Mouse (Mus musculus): ENCODE results near the gene Fars2. TPM values are rescaled to one million over a fixed set of nuclear protein-coding genes. Genes with fewer than 3 reads are reported as not detected.

Fars2 gene
- total and polyA plus RNA-seq, 3 experiments, result 32.0 to 57.6 (median 54.6) TPM

DNA sequence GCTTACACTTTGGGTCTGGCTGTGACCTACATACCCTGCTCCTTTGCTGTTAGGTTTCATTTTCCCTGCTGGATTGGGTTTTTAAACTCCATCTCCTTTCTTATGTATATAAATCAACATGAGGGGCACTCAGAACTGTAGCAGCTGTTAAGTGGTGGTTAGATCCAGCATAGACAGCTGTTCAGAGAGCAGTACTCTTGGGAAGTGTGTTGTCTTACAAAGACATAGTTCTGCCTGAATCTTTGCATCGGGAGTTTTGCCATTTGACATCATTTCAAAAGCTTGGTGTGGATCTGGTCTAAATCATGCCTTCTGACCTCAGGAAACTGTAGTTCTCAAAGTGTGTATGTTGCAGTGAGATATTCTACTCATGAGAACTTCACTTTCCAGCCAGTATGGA lies 191.9 kb downstream of the Fars2 start:
- DNase-seq (ENCODE audit: low spot score), result no peak
- Histone ChIP-seq H3K27me3 (ENCODE audit: insufficient read depth, low read length) (no peaks in the 10 kb centered on the region), H3K36me3 (replicated peaks) (peaks cover 23% of the 10 kb centered on the region), H3K4me1 (ENCODE audit: insufficient read depth, low read depth, low read length) (no peaks in the 10 kb centered on the region), H3K9me3 (replicated peaks) (no peaks in the 10 kb centered on the region), H3K4me3 (ENCODE audit: low read depth, low read length) (no peak overlapping the region)
- no peak for TF ChIP-seq GATA1 (IDR thresholded peaks at IDR 0.05; ENCODE audit: borderline replicate concordance, low read length)
- TF ChIP-seq TAL1 (conservative IDR thresholded peaks at IDR 0.05; ENCODE audit: low read depth, low read length), result no peak
- no peak for TF ChIP-seq CTCF (IDR thresholded peaks at IDR 0.05; ENCODE audit: low read depth, low read length)
- TF ChIP-seq GATA2 (IDR thresholded peaks at IDR 0.05; ENCODE audit: borderline replicate concordance, low read depth, low read length), result no peak
- no peak for TF ChIP-seq POLR2AphosphoS5 (IDR thresholded peaks at IDR 0.05; ENCODE audit: insufficient replicate concordance, low read depth, low read length)
- no peak for ATAC-seq (ENCODE audit: extremely low read depth, insufficient number of reproducible peaks, low FRiP score, poor library complexity, severe bottlenecking)

- no peak overlapping the region for H3K4me3 ChIP-seq (ENCODE audit: low read depth, low read length)
- TF ChIP-seq POLR2AphosphoS5 (IDR thresholded peaks at IDR 0.05; ENCODE audit: insufficient replicate concordance, low read depth, low read length) (no peak), GATA2 (IDR thresholded peaks at IDR 0.05; ENCODE audit: borderline replicate concordance, low read depth, low read length) (no peak), GATA1 (IDR thresholded peaks at IDR 0.05; ENCODE audit: borderline replicate concordance, low read length) (no peak), CTCF (IDR thresholded peaks at IDR 0.05; ENCODE audit: low read depth, low read length) (no peak), TAL1 (conservative IDR thresholded peaks at IDR 0.05; ENCODE audit: low read depth, low read length) (no peak)
- H3K4me1 ChIP-seq (ENCODE audit: insufficient read depth, low read depth, low read length), result no peaks in the 10 kb centered on the region
- peaks cover 29% of the 10 kb centered on the region for H3K36me3 ChIP-seq (replicated peaks)
- no peak for ATAC-seq (ENCODE audit: extremely low read depth, insufficient number of reproducible peaks, low FRiP score, poor library complexity, severe bottlenecking)
- no peaks in the 10 kb centered on the region for H3K9me3 ChIP-seq (replicated peaks)
- no peaks in the 10 kb centered on the region for H3K27me3 ChIP-seq (ENCODE audit: insufficient read depth, low read length)
- no peak for DNase-seq (ENCODE audit: low spot score)
Observed at GRCm38 (mm10) chr13:36314218-36314617, 197.0 kb downstream of the Fars2 start.

GRCm38 (mm10) chr13:36314860-36315800 lies 197.9 kb downstream of the Fars2 start:
- TF ChIP-seq GATA1 (IDR thresholded peaks at IDR 0.05; ENCODE audit: borderline replicate concordance, low read length), result no peak
- no peak for TF ChIP-seq TAL1 (conservative IDR thresholded peaks at IDR 0.05; ENCODE audit: low read depth, low read length)
- TF ChIP-seq CTCF (IDR thresholded peaks at IDR 0.05; ENCODE audit: low read depth, low read length), result no peak
- no peak for TF ChIP-seq GATA2 (IDR thresholded peaks at IDR 0.05; ENCODE audit: borderline replicate concordance, low read depth, low read length)
- no peak for TF ChIP-seq POLR2AphosphoS5 (IDR thresholded peaks at IDR 0.05; ENCODE audit: insufficient replicate concordance, low read depth, low read length)
- Histone ChIP-seq H3K4me1 (ENCODE audit: insufficient read depth, low read depth, low read length) (no peaks in the 10 kb centered on the region), H3K27me3 (ENCODE audit: insufficient read depth, low read length) (no peaks in the 10 kb centered on the region), H3K4me3 (ENCODE audit: low read depth, low read length) (no peak overlapping the region), H3K9me3 (replicated peaks) (no peaks in the 10 kb centered on the region), H3K36me3 (replicated peaks) (peaks cover 24% of the 10 kb centered on the region)
- ATAC-seq (ENCODE audit: extremely low read depth, insufficient number of reproducible peaks, low FRiP score, poor library complexity, severe bottlenecking) (no peak), DNase-seq (ENCODE audit: low spot score) (no peak)

DNA sequence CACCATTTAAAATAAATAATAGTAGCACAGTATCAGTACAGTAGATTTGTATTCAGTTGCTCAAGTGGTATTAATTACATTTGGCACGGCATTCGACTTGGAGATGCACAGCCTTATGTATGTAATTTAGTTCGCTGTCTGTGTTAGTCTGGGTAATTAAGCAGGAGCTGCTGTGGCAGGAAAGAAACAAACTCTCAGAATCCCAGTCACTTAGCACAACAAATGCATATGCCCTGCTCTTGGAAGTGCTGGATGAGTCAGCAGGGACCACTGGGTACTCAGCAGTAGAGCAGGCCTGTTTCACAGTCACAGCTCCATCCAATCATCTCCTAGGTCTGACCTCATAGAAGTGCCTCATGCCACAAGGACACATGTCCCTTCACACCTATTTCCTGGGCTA lies 200.6 kb downstream of the Fars2 start:
- ATAC-seq (ENCODE audit: extremely low read depth, insufficient number of reproducible peaks, low FRiP score, poor library complexity, severe bottlenecking) (no peak), DNase-seq (ENCODE audit: low spot score) (no peak)

GRCm38 (mm10) chr13:36324624-36325023 lies 207.4 kb downstream of the Fars2 start:
- Histone ChIP-seq H3K4me1 (ENCODE audit: insufficient read depth, low read depth, low read length) (no peaks in the 10 kb centered on the region), H3K9me3 (replicated peaks) (no peaks in the 10 kb centered on the region), H3K4me3 (ENCODE audit: low read depth, low read length) (no peak overlapping the region), H3K27me3 (ENCODE audit: insufficient read depth, low read length) (no peaks in the 10 kb centered on the region), H3K36me3 (replicated peaks) (peaks cover under 1% of the 10 kb centered on the region)
- ATAC-seq (ENCODE audit: extremely low read depth, insufficient number of reproducible peaks, low FRiP score, poor library complexity, severe bottlenecking), result no peak
- no peak for DNase-seq (ENCODE audit: low spot score)
- TF ChIP-seq GATA2 (IDR thresholded peaks at IDR 0.05; ENCODE audit: borderline replicate concordance, low read depth, low read length), result no peak
- no peak for TF ChIP-seq CTCF (IDR thresholded peaks at IDR 0.05; ENCODE audit: low read depth, low read length)
- TF ChIP-seq POLR2AphosphoS5 (IDR thresholded peaks at IDR 0.05; ENCODE audit: insufficient replicate concordance, low read depth, low read length), result no peak
- TF ChIP-seq TAL1 (conservative IDR thresholded peaks at IDR 0.05; ENCODE audit: low read depth, low read length), result no peak
- no peak for TF ChIP-seq GATA1 (IDR thresholded peaks at IDR 0.05; ENCODE audit: borderline replicate concordance, low read length)

More for the DNA sequence above, 200.6 kb downstream of the Fars2 start:
- TF ChIP-seq CTCF (IDR thresholded peaks at IDR 0.05; ENCODE audit: low read depth, low read length), result no peak
- no peak for TF ChIP-seq POLR2AphosphoS5 (IDR thresholded peaks at IDR 0.05; ENCODE audit: insufficient replicate concordance, low read depth, low read length)
- TF ChIP-seq TAL1 (conservative IDR thresholded peaks at IDR 0.05; ENCODE audit: low read depth, low read length), result no peak
- TF ChIP-seq GATA2 (IDR thresholded peaks at IDR 0.05; ENCODE audit: borderline replicate concordance, low read depth, low read length), result no peak
- no peak for TF ChIP-seq GATA1 (IDR thresholded peaks at IDR 0.05; ENCODE audit: borderline replicate concordance, low read length)
- no peak overlapping the region for H3K4me3 ChIP-seq (ENCODE audit: low read depth, low read length)
- H3K36me3 ChIP-seq (replicated peaks), result peaks cover 19% of the 10 kb centered on the region
- no peaks in the 10 kb centered on the region for H3K27me3 ChIP-seq (ENCODE audit: insufficient read depth, low read length)
- H3K4me1 ChIP-seq (ENCODE audit: insufficient read depth, low read depth, low read length), result no peaks in the 10 kb centered on the region
- H3K9me3 ChIP-seq (replicated peaks), result no peaks in the 10 kb centered on the region

DNA sequence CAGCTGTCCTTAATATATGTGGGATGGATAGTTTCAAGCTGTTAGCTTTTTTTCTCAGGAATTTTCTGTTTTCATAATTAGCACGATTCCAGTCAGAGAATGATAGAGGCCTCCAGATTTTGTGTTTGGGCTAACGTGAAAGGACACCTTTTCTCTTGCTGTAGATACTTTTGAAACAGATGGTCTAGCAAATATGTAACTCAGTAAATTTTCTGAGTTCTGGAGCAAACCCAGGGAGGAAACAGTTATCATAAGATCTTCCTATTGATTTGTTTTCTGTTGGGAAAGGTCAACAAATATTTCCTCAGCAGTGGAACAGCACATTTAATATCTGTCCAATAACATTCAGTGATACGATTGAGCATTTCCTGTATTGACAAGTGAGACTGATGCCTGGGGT lies 209.3 kb downstream of the Fars2 start:
- no peaks in the 10 kb centered on the region for H3K9me3 ChIP-seq (replicated peaks)
- no peaks in the 10 kb centered on the region for H3K27me3 ChIP-seq (ENCODE audit: insufficient read depth, low read length)
- DNase-seq (ENCODE audit: low spot score), result no peak
- no peak for ATAC-seq (ENCODE audit: extremely low read depth, insufficient number of reproducible peaks, low FRiP score, poor library complexity, severe bottlenecking)
- H3K36me3 ChIP-seq (replicated peaks), result peaks cover 3% of the 10 kb centered on the region
- TF ChIP-seq POLR2AphosphoS5 (IDR thresholded peaks at IDR 0.05; ENCODE audit: insufficient replicate concordance, low read depth, low read length) (no peak), GATA2 (IDR thresholded peaks at IDR 0.05; ENCODE audit: borderline replicate concordance, low read depth, low read length) (no peak), CTCF (IDR thresholded peaks at IDR 0.05; ENCODE audit: low read depth, low read length) (no peak), TAL1 (conservative IDR thresholded peaks at IDR 0.05; ENCODE audit: low read depth, low read length) (no peak), GATA1 (IDR thresholded peaks at IDR 0.05; ENCODE audit: borderline replicate concordance, low read length) (no peak)
- no peak overlapping the region for H3K4me3 ChIP-seq (ENCODE audit: low read depth, low read length)
- H3K4me1 ChIP-seq (ENCODE audit: insufficient read depth, low read depth, low read length), result no peaks in the 10 kb centered on the region
